ENCODE assay signal across 19 mouse cellular contexts in genomic region chr5:19726277-19726676, GRCm38 (mm10).
"Had no signal": no experiment of that assay in that cellular context is flagged by ENCODE, and none has a peak within 500 bp of the region (broad histone marks: within the 10 kb centered on the region; RNA-seq: fewer than 3 reads in every experiment).

No protein-coding gene starts in this region.

- H3K27ac ChIP-seq: lung, embryonic 15.5 days; midbrain, embryonic 10.5 days; midbrain, embryonic 12.5 days; neural tube, embryonic 13.5 days; neural tube, embryonic 15.5 days had no signal

- H3K4me1 ChIP-seq: lung, embryonic 15.5 days; midbrain, embryonic 10.5 days; midbrain, embryonic 12.5 days; neural tube, embryonic 13.5 days; neural tube, embryonic 15.5 days had no signal

- H3K9ac ChIP-seq: lung, embryonic 15.5 days; midbrain, embryonic 12.5 days; neural tube, embryonic 13.5 days; neural tube, embryonic 15.5 days had no signal

- DNase-seq: lung, adult 2 months; lung, postnatal 4 days; midbrain, embryonic 14.5 days; retina, postnatal 1 day; right cerebral cortex, adult 18-20 months; right cerebral cortex, postnatal 25 days; right cerebral cortex, postnatal 4 days; spleen, adult 18-20 months; thymus, adult 18-20 months; thymus, postnatal 14 days; thymus, postnatal 36 days had no signal

- ATAC-seq: lung, postnatal 0 days; midbrain, embryonic 16.5 days had no signal

- H3K9me3 ChIP-seq: lung, embryonic 15.5 days; midbrain, embryonic 12.5 days; neural tube, embryonic 15.5 days had no signal

- H3K4me2 ChIP-seq: lung, embryonic 15.5 days; midbrain, embryonic 12.5 days; neural tube, embryonic 13.5 days; neural tube, embryonic 15.5 days had no signal

- H3K4me3 ChIP-seq: lung, embryonic 15.5 days; midbrain, embryonic 10.5 days; midbrain, embryonic 12.5 days; myocyte; neural tube, embryonic 13.5 days; neural tube, embryonic 15.5 days had no signal

- H3K27me3 ChIP-seq: lung, embryonic 15.5 days; midbrain, embryonic 12.5 days; neural tube, embryonic 13.5 days; neural tube, embryonic 15.5 days had no signal

- H3K36me3 ChIP-seq: lung, embryonic 15.5 days; midbrain, embryonic 10.5 days; midbrain, embryonic 12.5 days; neural tube, embryonic 13.5 days; neural tube, embryonic 15.5 days had no signal
